Mouse (Mus musculus): ENCODE results near the gene Tdgf1. TPM values are rescaled to one million over a fixed set of nuclear protein-coding genes. Genes with fewer than 3 reads are reported as not detected.

Gene Tdgf1
- total RNA-seq, 2 experiments from 2014 or later, result not detected

- DNase-seq, result no peak
- intact Hi-C loops (cut with DNase I), result loop anchor here (5.0 kb wide), 2 partner anchors 39 to 76 kb away; partner anchors contain the start of gene Tmie
Measured at GRCm38 (mm10) chr9:110920665-110921419, 25.1 kb downstream of the Tdgf1 start.

DNA sequence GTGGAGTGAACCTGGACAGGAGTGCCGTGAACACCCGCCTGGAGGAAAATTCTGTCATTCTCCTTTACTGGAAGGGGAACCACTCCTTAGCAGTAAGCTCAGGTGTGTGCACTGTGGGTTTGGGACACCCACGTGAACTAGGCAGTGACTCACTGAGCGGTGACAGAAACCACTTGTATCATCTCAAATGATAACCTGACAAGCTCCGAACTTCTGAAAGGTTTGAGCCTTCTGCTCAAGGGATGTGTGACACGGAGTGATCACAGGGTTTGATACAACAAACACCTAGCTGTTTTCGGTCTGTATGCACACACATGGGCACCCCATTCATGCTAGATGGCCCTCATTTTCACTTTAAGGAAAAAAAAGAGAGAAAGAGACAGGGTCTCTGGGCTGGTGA lies 29.2 kb downstream of the Tdgf1 start, which contains the start of gene Fam240a:
TSS of gene Fam240a (minus strand) at position 76 of the 400 bp plus-strand sequence.
- intact Hi-C loops (cut with DNase I), result no loop called here

GRCm38 (mm10) chr9:110915466-110915865 lies 30.5 kb downstream of the Tdgf1 start:
- intact Hi-C loops (cut with DNase I), result no loop called here
- no peak for DNase-seq

More for the DNA sequence above, 29.2 kb downstream of the Tdgf1 start, which contains the start of gene Fam240a:
- DNase-seq, result no peak

GRCm38 (mm10) chr9:110914631-110915236 lies 31.2 kb downstream of the Tdgf1 start:
- intact Hi-C loops (cut with DNase I), result no loop called here
- no peak for DNase-seq

- no peak for DNase-seq
- intact Hi-C loops (cut with DNase I), result no loop called here
Measured at GRCm38 (mm10) chr9:110909371-110909967, 36.5 kb downstream of the Tdgf1 start.

GRCm38 (mm10) chr9:110908631-110909016 lies 37.3 kb downstream of the Tdgf1 start:
- intact Hi-C loops (cut with DNase I), result no loop called here
- DNase-seq, result no peak

DNA sequence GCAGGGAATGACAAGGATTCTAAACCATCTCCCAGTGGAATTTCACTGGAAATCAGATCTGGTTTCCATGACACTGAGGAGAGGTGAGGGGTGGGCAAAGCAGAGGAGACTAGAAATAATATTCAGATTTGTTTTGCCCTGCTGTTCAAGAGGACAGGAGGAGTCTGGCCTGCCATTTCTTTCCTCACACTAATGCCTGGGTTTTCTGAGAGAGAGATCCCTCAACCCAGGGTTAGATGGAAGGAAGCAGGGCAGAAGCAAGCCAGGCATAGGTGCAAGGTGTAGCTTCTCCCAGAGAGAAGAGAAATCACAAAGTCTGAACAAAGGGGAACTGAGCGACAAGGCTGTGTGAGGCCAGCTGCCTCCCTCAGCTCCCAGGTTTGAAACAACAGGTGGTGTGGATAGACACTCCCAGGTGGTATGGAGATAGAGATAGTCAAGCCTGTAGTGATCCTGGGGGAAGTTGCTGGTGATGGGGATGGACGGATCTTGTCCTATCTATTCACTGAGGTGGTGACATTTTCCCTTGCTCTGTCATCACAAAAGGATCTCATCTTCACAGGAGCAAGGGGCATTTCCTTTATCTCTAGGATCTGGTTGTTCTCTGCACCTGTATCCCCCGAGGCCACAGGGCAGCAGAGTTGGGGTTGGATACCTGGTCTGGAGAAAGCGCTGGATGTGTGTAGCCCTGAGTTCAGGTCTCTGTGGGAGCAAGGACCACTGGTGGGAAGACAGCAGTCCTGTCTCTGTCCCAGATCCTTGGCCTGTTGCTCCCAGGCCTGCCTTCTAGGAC lies 37.9 kb downstream of the Tdgf1 start:
- intact Hi-C loops (cut with DNase I), result no loop called here
- DNase-seq, result no peak

GRCm38 (mm10) chr9:110907201-110907837 lies 38.6 kb downstream of the Tdgf1 start:
- intact Hi-C loops (cut with DNase I), result no loop called here
- DNase-seq, result no peak

DNA sequence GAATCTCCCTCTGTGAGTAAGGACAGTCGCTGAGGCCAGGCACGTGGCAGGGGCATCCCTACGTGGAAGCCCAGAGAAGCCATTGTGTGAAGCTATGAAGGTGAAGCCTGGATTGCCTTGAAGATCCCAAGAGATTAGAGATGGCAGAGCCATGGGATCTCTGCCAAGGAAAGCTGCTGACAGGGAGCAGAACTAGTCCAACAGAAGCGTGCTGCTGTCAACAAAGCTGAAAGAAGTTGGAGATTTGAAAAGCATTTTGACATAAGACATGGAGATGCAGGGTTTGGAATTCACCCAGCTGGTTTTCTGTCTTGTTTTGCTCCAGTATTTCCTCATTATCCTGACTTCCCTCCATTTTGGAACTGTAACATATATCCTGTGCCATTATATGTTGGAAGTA lies 43.7 kb downstream of the Tdgf1 start:
- no peak for DNase-seq
- intact Hi-C loops (cut with DNase I), result no loop called here

DNA sequence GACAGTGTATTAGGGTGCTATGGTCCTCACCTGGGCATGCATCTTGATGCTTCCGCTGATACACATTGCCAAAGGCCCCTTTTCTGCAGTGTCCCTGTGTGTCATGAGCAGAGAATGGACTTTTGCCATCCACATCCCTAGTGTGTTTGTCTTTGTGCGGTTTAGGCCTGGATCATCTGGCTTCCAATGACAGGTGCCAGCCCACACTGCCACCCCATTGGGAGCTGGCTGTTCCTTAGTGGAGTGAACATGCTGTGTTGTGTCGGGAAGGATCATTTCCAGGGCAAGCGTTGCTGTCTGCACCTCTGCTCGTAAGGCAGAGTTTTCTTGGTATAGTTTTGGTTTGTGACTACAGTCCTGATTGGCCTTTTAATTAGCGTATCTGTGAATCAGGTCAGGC lies 44.8 kb downstream of the Tdgf1 start:
- intact Hi-C loops (cut with DNase I), result no loop called here
- DNase-seq, result no peak

DNA sequence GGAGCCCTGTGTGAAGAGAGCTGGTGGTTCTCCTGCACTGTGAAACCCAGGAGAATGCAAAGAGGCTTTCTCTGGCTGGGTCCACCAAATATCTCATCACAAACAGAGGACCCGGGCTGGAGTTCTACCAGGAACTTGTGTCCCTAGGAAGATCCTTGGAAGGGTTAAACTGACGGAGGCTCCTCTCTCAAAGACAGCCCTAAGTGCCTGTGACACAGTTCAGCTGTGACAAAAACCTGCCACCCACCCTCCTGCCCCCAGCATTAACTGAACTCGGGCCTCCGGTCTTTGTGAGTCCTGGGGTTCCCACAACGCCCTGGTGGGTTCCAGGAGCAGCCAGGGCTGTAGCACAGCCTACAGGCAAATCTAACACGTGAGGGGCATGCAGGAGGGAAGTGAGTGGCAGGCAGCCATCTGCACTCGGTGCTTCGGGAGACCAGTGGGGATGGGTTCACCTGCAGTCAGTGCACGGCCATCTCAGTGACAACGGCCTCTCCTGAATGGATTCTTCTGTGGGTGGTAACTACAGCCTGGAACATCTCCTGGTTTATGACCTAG lies 46.4 kb downstream of the Tdgf1 start:
- DNase-seq, result no peak
- intact Hi-C loops (cut with DNase I), result no loop called here

DNA sequence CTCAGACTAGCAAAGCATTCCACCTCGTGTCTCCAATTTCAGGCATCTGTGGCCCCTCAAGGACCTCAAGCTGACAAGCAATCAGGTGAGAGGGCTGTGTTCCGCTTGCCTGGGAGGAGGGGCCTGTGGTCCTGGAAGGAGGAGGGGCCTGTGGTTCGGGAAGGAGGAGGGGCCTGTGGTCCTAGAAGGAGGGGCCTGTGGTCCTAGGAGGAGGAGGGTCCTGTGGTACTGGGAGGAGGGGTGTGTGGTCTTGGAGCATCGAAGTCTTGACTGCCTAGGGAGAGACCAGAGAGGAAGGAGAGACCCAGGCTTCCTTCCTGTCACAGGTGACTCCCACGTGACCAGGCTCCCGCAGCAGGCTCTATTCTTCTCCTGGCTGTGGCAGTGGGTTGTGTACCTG lies 49.4 kb downstream of the Tdgf1 start:
- DNase-seq, result no peak
- intact Hi-C loops (cut with DNase I), result no loop called here

- DNase-seq, result no peak
- intact Hi-C loops (cut with DNase I), result no loop called here
Measured at GRCm38 (mm10) chr9:110895994-110896393, 50.0 kb downstream of the Tdgf1 start.

DNA sequence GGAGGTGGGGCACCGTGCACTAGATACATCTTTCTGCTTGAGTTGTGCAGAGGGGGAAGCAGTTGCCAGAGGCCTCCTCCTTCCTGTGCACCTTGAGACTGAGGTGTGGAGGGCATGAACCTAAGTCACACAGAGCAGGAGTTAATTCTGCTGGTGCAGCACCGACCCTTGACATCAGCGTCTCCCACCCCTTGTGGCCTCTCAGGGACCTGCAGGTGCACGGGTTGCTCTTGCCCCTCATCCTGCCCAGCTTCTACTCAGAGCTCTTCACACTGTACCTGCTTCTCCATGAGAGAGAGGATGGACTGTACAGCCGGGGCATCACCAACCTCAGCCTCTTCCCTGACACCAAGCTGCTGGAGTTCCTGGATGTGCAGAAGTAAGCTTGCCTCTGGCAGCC lies 50.5 kb downstream of the Tdgf1 start:
- intact Hi-C loops (cut with DNase I), result no loop called here
- DNase-seq, result no peak

DNA sequence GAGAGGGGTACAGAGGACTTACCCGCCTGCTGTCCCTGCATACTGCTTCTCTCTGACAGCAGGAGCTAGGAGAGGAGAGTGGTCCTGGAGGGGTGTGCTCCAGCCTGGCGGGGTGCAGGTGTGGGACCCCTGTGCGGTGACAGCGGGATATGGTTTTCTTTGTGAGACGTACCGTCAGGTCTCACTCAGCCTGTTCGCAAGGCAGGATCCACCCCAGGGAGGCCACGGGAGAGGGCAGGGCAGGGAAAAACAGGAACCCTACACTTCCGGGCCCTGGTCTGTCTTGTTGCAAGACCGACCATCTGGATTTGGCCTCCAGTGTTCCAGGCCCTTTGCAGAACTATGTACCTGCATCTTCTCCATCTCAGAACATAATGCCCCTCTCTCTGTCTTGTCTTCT lies 52.5 kb downstream of the Tdgf1 start:
- intact Hi-C loops (cut with DNase I), result no loop called here

DNA sequence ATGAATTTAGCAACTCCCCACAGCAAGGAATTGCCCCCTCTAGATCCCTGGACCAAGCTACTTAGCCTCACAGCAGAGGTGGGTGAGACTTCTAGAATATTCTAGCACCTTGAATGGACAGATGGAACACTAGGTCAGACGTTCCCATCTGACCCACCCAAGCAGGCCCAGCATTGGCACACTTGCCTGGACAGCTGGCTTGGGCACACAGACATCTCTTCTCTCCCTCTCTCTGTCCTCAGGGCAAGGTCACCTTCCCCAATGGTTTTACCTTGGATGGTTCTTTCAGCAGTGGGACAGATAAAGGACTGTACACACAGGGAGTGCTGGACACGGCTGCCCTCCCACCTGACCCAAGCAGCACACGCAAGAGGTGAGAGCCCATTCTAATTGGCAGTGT lies 53.4 kb downstream of the Tdgf1 start:
- intact Hi-C loops (cut with DNase I), result no loop called here
- no peak for DNase-seq

More for the DNA sequence above, 52.5 kb downstream of the Tdgf1 start:
- no peak for DNase-seq

- DNase-seq, result no peak
- intact Hi-C loops (cut with DNase I), result no loop called here
Measured at GRCm38 (mm10) chr9:110891077-110891828, 54.7 kb downstream of the Tdgf1 start.

GRCm38 (mm10) chr9:110890026-110890783 lies 55.8 kb downstream of the Tdgf1 start:
- no peak for DNase-seq
- intact Hi-C loops (cut with DNase I), result no loop called here
